Comparison of ENCODE assay signal across 8 mouse cellular contexts in genomic region chr11:63921044-63921951, GRCm38 (mm10). TPM values are rescaled to one million over a fixed set of nuclear protein-coding genes. Genes with fewer than 3 reads are reported as not detected.
DNase-seq lines count a peak whose midpoint lies in the region; ATAC-seq and TF ChIP-seq lines count a peak whose summit lies in the region.

No protein-coding gene starts in this region.

- H3K27ac ChIP-seq in hindbrain, embryonic 10.5 days: peak overlapping the region; percentile 91
- H3K27ac ChIP-seq in liver, embryonic 16.5 days (ENCODE audit: low read length): peak overlapping the region; percentile 64
- H3K27ac ChIP-seq in spleen, adult 2 months (ENCODE audit: insufficient read depth, low read length): peak overlapping the region; percentile 73

- peak overlapping the region; percentile 83 for H3K4me3 ChIP-seq in hindbrain, embryonic 10.5 days
- peak overlapping the region; percentile 65 for H3K4me3 ChIP-seq in liver, embryonic 16.5 days (ENCODE audit: low read depth, low read length)
- H3K4me3 ChIP-seq in spleen, adult 2 months (ENCODE audit: extremely low read depth, insufficient read depth, insufficient read length): peak overlapping the region; percentile 75

- TF ChIP-seq CTCF in spleen, adult 2 months (IDR thresholded peaks at IDR 0.05; ENCODE audit: extremely low read depth, insufficient read depth, insufficient read length, insufficient replicate concordance): no peak

- H3K4me1 ChIP-seq in hindbrain, embryonic 10.5 days (replicated peaks): peaks cover 90% of the 10 kb centered on the region
- H3K4me1 ChIP-seq in liver, embryonic 16.5 days (ENCODE audit: control insufficient read depth, low read depth, low read length): peaks cover 10% of the 10 kb centered on the region
- H3K4me1 ChIP-seq in spleen, adult 2 months (ENCODE audit: control insufficient read depth, insufficient read depth, insufficient read length): peaks cover 18% of the 10 kb centered on the region

- H3K9me3 ChIP-seq in hindbrain, embryonic 10.5 days: no peaks in the 10 kb centered on the region
- H3K9me3 ChIP-seq in liver, embryonic 16.5 days (replicated peaks; ENCODE audit: control insufficient read depth, low read length): no peaks in the 10 kb centered on the region

- peaks cover 94% of the 10 kb centered on the region for H3K27me3 ChIP-seq in hindbrain, embryonic 10.5 days (ENCODE audit: insufficient read depth, poor library complexity, severe bottlenecking)
- peaks cover 90% of the 10 kb centered on the region for H3K27me3 ChIP-seq in liver, embryonic 16.5 days (ENCODE audit: control insufficient read depth, insufficient read depth, low read depth, low read length)
- H3K27me3 ChIP-seq in spleen, adult 2 months (ENCODE audit: control insufficient read depth, insufficient read depth, low read length): peaks cover 14% of the 10 kb centered on the region

- peak; percentile 6 for DNase-seq in right cerebral cortex, adult 18-20 months
- no peak for DNase-seq in right cerebral cortex, postnatal 4 days
- DNase-seq in embryo, embryonic 10.5 days (ENCODE audit: low spot score): peak; percentile 49
- DNase-seq in hindbrain, embryonic 10.5 days (ENCODE audit: low spot score): peak; percentile 62
- peak in 1 of 2 experiments; percentile 41 for DNase-seq in spleen, adult 2 months (ENCODE audit: low read depth in 1 of 2, low spot score in 2 of 2)
- DNase-seq in layer of hippocampus, postnatal 14 days (ENCODE audit: low spot score in 2 of 2): no peak

- TF ChIP-seq POLR2A in spleen, adult 2 months (IDR thresholded peaks at IDR 0.05; ENCODE audit: low read depth, low read length): no peak

- WGBS in hindbrain, embryonic 10.5 days: under 1% methylated on average over 80 of the region's 80 CpGs
- WGBS in liver, embryonic 16.5 days (ENCODE audit: insufficient replicate concordance): 1% methylated on average over 79 of the region's 80 CpGs
- 2% methylated on average over 80 of the region's 80 CpGs for WGBS in spleen, adult 2 months

- H3K36me3 ChIP-seq in hindbrain, embryonic 10.5 days: no peaks in the 10 kb centered on the region
- no peaks in the 10 kb centered on the region for H3K36me3 ChIP-seq in liver, embryonic 16.5 days (ENCODE audit: control insufficient read depth, insufficient read depth)
- H3K36me3 ChIP-seq in spleen, adult 2 months (ENCODE audit: control insufficient read depth, insufficient read depth, low read length): no peaks in the 10 kb centered on the region

- H3K4me2 ChIP-seq in liver, embryonic 16.5 days (ENCODE audit: low read depth, low read length): peak overlapping the region; percentile 38

- H3K9ac ChIP-seq in liver, embryonic 16.5 days (ENCODE audit: low read depth, low read length): peak overlapping the region; percentile 66

- no peak for ATAC-seq in liver, embryonic 16.5 days (ENCODE audit: low read depth)
- no peak for ATAC-seq in activated CD4-positive, CD25-positive, alpha-beta regulatory T cell, adult 4 months

RNA-seq across cellular contexts. Expression of gene Hs3st3b1, which starts 0.8 kb away (rescaled TPM):
- 13.1 and 13.4 TPM in 2 replicates for polyA plus RNA-seq in hindbrain, embryonic 10.5 days (2016; fragmentation: Nextera tagmentation; extraction: Ambion mirVana)
- polyA plus RNA-seq in liver, embryonic 16.5 days (2015; fragmentation: Nextera tagmentation; extraction: Ambion mirVana): 14.5 and 15.5 TPM in 2 replicates
- polyA plus RNA-seq in spleen, adult 2 months (2012; rRNA removed): 9.6 and 15.5 TPM in 2 replicates
- total RNA-seq in layer of hippocampus, postnatal 14 days (2021): under 1 TPM; 0.48 to 0.62 TPM
- polyA plus RNA-seq in activated CD4-positive, CD25-positive, alpha-beta regulatory T cell, adult 4 months (2017; shearing (Covaris generic)): 1 to 10 TPM; 2.5 to 3.0 TPM

Comparison
In these comparisons a context has a peak if more than half of its experiments do, and no peak if none do; other contexts are left out.
1. DNase-seq: peak in right cerebral cortex, adult 18-20 months (single experiment), embryo, embryonic 10.5 days (single experiment) and hindbrain, embryonic 10.5 days (single experiment); none in right cerebral cortex, postnatal 4 days (single experiment) and layer of hippocampus, postnatal 14 days (0 of 2).
2. Peak in every context shown above with its lines, with median percentiles within 50 percentile points of each other: H3K27ac ChIP-seq and H3K4me3 ChIP-seq.